In the genomic region with DNA sequence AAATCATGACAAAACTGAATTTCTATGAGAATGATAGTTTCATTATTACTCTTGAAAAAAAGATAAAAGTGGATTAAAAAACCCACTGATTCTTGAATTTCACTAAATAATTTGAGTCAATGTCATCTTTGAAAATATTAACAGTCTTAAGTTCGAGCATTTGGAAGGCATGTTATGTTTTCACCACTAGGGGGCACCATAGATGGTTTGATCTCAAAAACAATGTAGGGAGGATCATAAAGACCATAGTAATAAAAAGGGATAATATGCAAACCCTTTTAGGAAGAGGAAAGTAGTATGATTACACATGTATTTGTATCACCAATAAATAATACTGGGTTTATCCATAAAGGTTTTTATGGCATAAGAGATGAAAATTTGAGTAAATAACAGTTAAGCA, we compare ENCODE assay signal across 12 mouse cellular contexts.
DNase-seq lines count a peak whose midpoint lies in the region; ATAC-seq and TF ChIP-seq lines count a peak whose summit lies in the region.
"Had no signal": no experiment of that assay in that cellular context is flagged by ENCODE, and none has a peak within 500 bp of the region (broad histone marks: within the 10 kb centered on the region; RNA-seq: fewer than 3 reads in every experiment).

No protein-coding gene starts in this region.

- no peak overlapping the region for H3K4me2 ChIP-seq in hindbrain, embryonic 14.5 days (replicated peaks)
- no peak overlapping the region for H3K4me2 ChIP-seq in hindbrain, embryonic 16.5 days (ENCODE audit: low read length)
- H3K4me2 ChIP-seq: hindbrain, embryonic 15.5 days; neural tube, embryonic 15.5 days had no signal

- TF ChIP-seq CTCF in MEL (IDR thresholded peaks at IDR 0.05 in 2 of 3, conservative IDR thresholded peaks at IDR 0.05 in 1 of 3; ENCODE audit: control insufficient read depth in 1 of 3, insufficient read depth in 1 of 3, low read depth in 2 of 3, low read length in 3 of 3, poor library complexity in 1 of 3, severe bottlenecking in 1 of 3) = peak; percentile 15 to 66 (median 36); a peak in 4 of 6 replicates

- H3K27me3 ChIP-seq in hindbrain, embryonic 14.5 days (ENCODE audit: control insufficient read depth, insufficient read depth, low read length) = no peaks in the 10 kb centered on the region
- H3K27me3 ChIP-seq in hindbrain, embryonic 16.5 days (replicated peaks; ENCODE audit: control insufficient read depth, insufficient read depth, low read length) = no peaks in the 10 kb centered on the region
- no peaks in the 10 kb centered on the region for H3K27me3 ChIP-seq in MEL (ENCODE audit: control insufficient read depth in 1 of 2, insufficient read depth in 2 of 2, low read length in 2 of 2)
- no peaks in the 10 kb centered on the region for H3K27me3 ChIP-seq in limb, embryonic 10.5 days (ENCODE audit: low read depth, poor library complexity, severe bottlenecking)
- H3K27me3 ChIP-seq: hindbrain, embryonic 15.5 days; megakaryocyte, embryonic 14.5 days; neural tube, embryonic 15.5 days had no signal

- H3K9ac ChIP-seq in hindbrain, embryonic 14.5 days = no peak overlapping the region
- no peak overlapping the region for H3K9ac ChIP-seq in hindbrain, embryonic 16.5 days (ENCODE audit: low read depth, low read length)
- no peak overlapping the region for H3K9ac ChIP-seq in MEL (ENCODE audit: control insufficient read depth, low read depth, low read length, poor library complexity, severe bottlenecking)
- H3K9ac ChIP-seq: hindbrain, embryonic 15.5 days; neural tube, embryonic 15.5 days had no signal

- TF ChIP-seq RAD21 in MEL (IDR thresholded peaks at IDR 0.05; ENCODE audit: low read depth, low read length) = peak; percentile 69

- H3K9me3 ChIP-seq in hindbrain, embryonic 14.5 days (ENCODE audit: control insufficient read depth, low read length) = no peaks in the 10 kb centered on the region
- no peaks in the 10 kb centered on the region for H3K9me3 ChIP-seq in hindbrain, embryonic 16.5 days (ENCODE audit: control insufficient read depth, low read length)
- H3K9me3 ChIP-seq in MEL (replicated peaks; ENCODE audit: insufficient read depth, low read length) = no peaks in the 10 kb centered on the region
- H3K9me3 ChIP-seq in limb, embryonic 10.5 days (replicated peaks) = no peaks in the 10 kb centered on the region
- H3K9me3 ChIP-seq: hindbrain, embryonic 15.5 days; megakaryocyte, embryonic 14.5 days; neural tube, embryonic 15.5 days had no signal

- TF ChIP-seq EP300 in MEL (IDR thresholded peaks at IDR 0.05; ENCODE audit: low read depth in 1 of 2, low read length in 2 of 2) = no peak

- ATAC-seq in hindbrain, embryonic 14.5 days (ENCODE audit: low FRiP score) = no peak
- ATAC-seq in hindbrain, embryonic 16.5 days = no peak

- TF ChIP-seq POLR2A in MEL (IDR thresholded peaks at IDR 0.05; ENCODE audit: control insufficient read depth in 1 of 2, insufficient read depth in 1 of 2, low read depth in 1 of 2, low read length in 2 of 2, poor library complexity in 1 of 2) = no peak

- no peak overlapping the region for H3K4me3 ChIP-seq in hindbrain, embryonic 14.5 days (replicated peaks; ENCODE audit: low read length)
- H3K4me3 ChIP-seq in hindbrain, embryonic 16.5 days (ENCODE audit: low read length) = no peak overlapping the region
- no peak overlapping the region for H3K4me3 ChIP-seq in MEL (ENCODE audit: control insufficient read depth in 1 of 2, insufficient read depth in 1 of 2, low read depth in 2 of 2, low read length in 2 of 2)
- no peak overlapping the region for H3K4me3 ChIP-seq in limb, embryonic 10.5 days
- H3K4me3 ChIP-seq: hindbrain, embryonic 15.5 days; megakaryocyte, embryonic 14.5 days; neural tube, embryonic 15.5 days had no signal

- WGBS in hindbrain, embryonic 14.5 days = 20% methylated on average over 1 of the region's 1 CpGs
- WGBS in hindbrain, embryonic 16.5 days = 24% methylated on average over 1 of the region's 1 CpGs
- WGBS in limb, embryonic 10.5 days = 23% methylated on average over 1 of the region's 1 CpGs

- H3K79me2 ChIP-seq in MEL (ENCODE audit: control insufficient read depth, insufficient read depth, low read length, poor library complexity) = no peaks in the 10 kb centered on the region

- H3K27ac ChIP-seq in hindbrain, embryonic 14.5 days = no peak overlapping the region
- no peak overlapping the region for H3K27ac ChIP-seq in hindbrain, embryonic 16.5 days (ENCODE audit: low read depth, low read length)
- no peak overlapping the region for H3K27ac ChIP-seq in MEL (ENCODE audit: control insufficient read depth, low read depth, low read length)
- H3K27ac ChIP-seq in limb, embryonic 10.5 days = no peak overlapping the region
- H3K27ac ChIP-seq: hindbrain, embryonic 15.5 days; neural tube, embryonic 15.5 days had no signal

- H3K4me1 ChIP-seq in hindbrain, embryonic 14.5 days (replicated peaks; ENCODE audit: control insufficient read depth, insufficient read depth, low read length) = no peaks in the 10 kb centered on the region
- H3K4me1 ChIP-seq in hindbrain, embryonic 16.5 days (ENCODE audit: control insufficient read depth, insufficient read depth, low read depth, low read length) = no peaks in the 10 kb centered on the region
- no peaks in the 10 kb centered on the region for H3K4me1 ChIP-seq in MEL (ENCODE audit: control insufficient read depth in 1 of 2, insufficient read depth in 2 of 2, low read length in 2 of 2)
- H3K4me1 ChIP-seq in limb, embryonic 10.5 days = no peaks in the 10 kb centered on the region
- H3K4me1 ChIP-seq: hindbrain, embryonic 15.5 days; megakaryocyte, embryonic 14.5 days; neural tube, embryonic 15.5 days had no signal

- no peaks in the 10 kb centered on the region for H3K36me3 ChIP-seq in hindbrain, embryonic 14.5 days (replicated peaks; ENCODE audit: control insufficient read depth, insufficient read depth)
- H3K36me3 ChIP-seq in hindbrain, embryonic 16.5 days (ENCODE audit: control insufficient read depth, insufficient read depth, low read length) = no peaks in the 10 kb centered on the region
- H3K36me3 ChIP-seq in MEL (ENCODE audit: control insufficient read depth in 1 of 2, insufficient read depth in 2 of 2, low read length in 2 of 2) = no peaks in the 10 kb centered on the region
- H3K36me3 ChIP-seq in limb, embryonic 10.5 days = no peaks in the 10 kb centered on the region
- H3K36me3 ChIP-seq: hindbrain, embryonic 15.5 days; neural tube, embryonic 15.5 days had no signal

- DNase-seq in hindbrain, embryonic 14.5 days (ENCODE audit: low spot score) = peak; percentile 48
- DNase-seq in A20 (ENCODE audit: low read depth, low spot score) (peak; percentile 49), MEL (ENCODE audit: low read depth, low spot score) (peak; percentile 55)
- DNase-seq in embryo, embryonic 11 days = peak; percentile 50
- no peak for DNase-seq in limb, embryonic 10.5 days (ENCODE audit: low spot score)
- DNase-seq in gastrocnemius, postnatal 25 days = no peak
- DNase-seq: cerebellum, adult 18-20 months; thymus, postnatal 36 days had no signal

TF ChIP-seq in MEL, 35 proteins besides CTCF, POLR2A, EP300 and RAD21:
- TF ChIP-seq ZC3H11A (IDR thresholded peaks at IDR 0.05; ENCODE audit: low read depth, low read length) (peak; percentile 67), SMC3 (IDR thresholded peaks at IDR 0.05; ENCODE audit: low read depth, low read length) (peak; percentile 73), E2F4 (IDR thresholded peaks at IDR 0.05; ENCODE audit: borderline replicate concordance, low read depth, low read length) (no peak)

Comparison
In these comparisons a context has a peak if more than half of its experiments do, and no peak if none do; other contexts are left out.
1. DNase-seq: peak in hindbrain, embryonic 14.5 days (single experiment), A20 (single experiment), MEL (single experiment) and embryo, embryonic 11 days (single experiment); none in limb, embryonic 10.5 days (single experiment) and gastrocnemius, postnatal 25 days (single experiment).